Mouse (Mus musculus): Measurements from ENCODE around the gene Tbcd.

DNA sequence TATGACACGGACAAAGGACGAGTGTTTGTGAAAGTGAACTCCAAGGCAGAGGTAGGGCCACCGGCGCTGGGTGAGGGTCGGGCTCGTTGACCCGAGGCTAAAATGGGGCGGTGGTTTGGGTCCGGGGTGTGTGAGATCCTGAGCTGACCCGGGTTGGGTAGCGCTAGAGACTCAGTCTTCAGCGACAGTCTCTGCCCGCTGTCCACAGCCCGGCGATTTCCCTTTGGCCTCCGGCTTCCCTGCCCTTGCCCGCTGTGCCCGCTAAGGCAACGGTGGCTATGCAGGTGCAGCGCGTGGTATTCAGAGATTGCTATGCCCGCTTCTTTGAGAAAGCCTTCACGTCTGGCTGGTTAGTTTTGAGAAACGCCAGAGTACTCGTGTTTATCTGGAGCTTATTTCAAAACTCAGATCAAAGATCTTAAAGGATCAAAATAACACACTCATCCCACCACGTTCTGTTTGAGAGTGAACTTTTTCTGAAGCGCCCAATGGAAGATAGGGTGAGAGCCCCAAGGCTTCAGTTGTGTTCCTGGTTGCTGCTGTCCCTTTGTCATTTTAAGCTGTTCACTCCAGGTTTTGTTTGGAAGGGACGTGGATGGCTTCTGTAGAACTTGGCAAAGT is 30.1 kb upstream of the Tbcd start:
- no peak for TF ChIP-seq POLR2A (IDR thresholded peaks at IDR 0.05; ENCODE audit: control insufficient read depth, low read depth, low read length)
- TF ChIP-seq CTCF (IDR thresholded peaks at IDR 0.05; ENCODE audit: control insufficient read depth, insufficient read depth, insufficient replicate concordance, low read depth, low read length), result no peak

Data from testis, adult 2 months (tissue).